Mouse (Mus musculus) ES-Bruce4 (cell line): ENCODE data around the gene Cyfip1. TPM values are rescaled to one million over a fixed set of nuclear protein-coding genes. Genes with fewer than 3 reads are reported as not detected.

Source experiments
- H3K27ac ChIP-seq: 2 replicates; pipeline ENCODE4 v1.5.1; 2012; ENCODE audit warnings: low read length, inconsistent platforms; ENCODE audit not compliant: insufficient read depth
- H3K27me3 ChIP-seq: 2 replicates; pipeline ENCODE4 v1.6.1; 2012; ENCODE audit warnings: mild to moderate bottlenecking, low read length, inconsistent platforms; ENCODE audit not compliant: control insufficient read depth, poor library complexity, insufficient read depth, severe bottlenecking
- H3K36me3 ChIP-seq: 2 replicates; pipeline ENCODE4 v1.6.1; 2012; ENCODE audit warnings: inconsistent platforms, mild to moderate bottlenecking, low read length, moderate library complexity; ENCODE audit not compliant: control insufficient read depth, poor library complexity, insufficient read depth, severe bottlenecking
- H3K4me1 ChIP-seq: one replicate; pipeline ENCODE4 v1.8.1; 2011; ENCODE audit warnings: low read length; ENCODE audit not compliant: control insufficient read depth, insufficient read depth
- H3K4me3 ChIP-seq: 2 replicates; pipeline ENCODE4 v1.5.1; 2011; ENCODE audit warnings: low read depth, mild to moderate bottlenecking, low read length
- H3K9ac ChIP-seq: 2 replicates; pipeline ENCODE4 v1.6.1; 2012; ENCODE audit warnings: low read depth, mild to moderate bottlenecking, inconsistent platforms; ENCODE audit not compliant: poor library complexity, severe bottlenecking
- H3K9me3 ChIP-seq: replicated peaks from 2 replicates; pipeline ENCODE4 v1.6.1; 2012; ENCODE audit warnings: mild to moderate bottlenecking, low read length, inconsistent platforms; ENCODE audit not compliant: control insufficient read depth, poor library complexity, insufficient read depth, severe bottlenecking
- CTCF ChIP-seq: IDR thresholded peaks from one replicate; pipeline ENCODE4 v1.8.1; 2011; ENCODE audit warnings: low read depth, low read length
- EP300 ChIP-seq: IDR thresholded peaks from 2 replicates; pipeline ENCODE4 v1.6.1; 2011; ENCODE audit warnings: low read depth, low read length; ENCODE audit not compliant: insufficient read depth
- POLR2A ChIP-seq: IDR thresholded peaks from one replicate; pipeline ENCODE4 v1.8.1; 2011; ENCODE audit warnings: low read length; ENCODE audit not compliant: insufficient read depth
- polyA plus RNA-seq: library from polyadenylated mRNA; stranded (reverse); fragments of >200 nt; gene quantifications from 2 replicates; pipeline ENCODE4 v1.2.4, GENCODE M21; 2011; ENCODE audit warnings: low read depth; ENCODE audit not compliant: missing spikeins, insufficient read depth, insufficient read length

Gene Cyfip1
- polyA plus RNA-seq, 1 experiment, result 97.9 TPM

DNA sequence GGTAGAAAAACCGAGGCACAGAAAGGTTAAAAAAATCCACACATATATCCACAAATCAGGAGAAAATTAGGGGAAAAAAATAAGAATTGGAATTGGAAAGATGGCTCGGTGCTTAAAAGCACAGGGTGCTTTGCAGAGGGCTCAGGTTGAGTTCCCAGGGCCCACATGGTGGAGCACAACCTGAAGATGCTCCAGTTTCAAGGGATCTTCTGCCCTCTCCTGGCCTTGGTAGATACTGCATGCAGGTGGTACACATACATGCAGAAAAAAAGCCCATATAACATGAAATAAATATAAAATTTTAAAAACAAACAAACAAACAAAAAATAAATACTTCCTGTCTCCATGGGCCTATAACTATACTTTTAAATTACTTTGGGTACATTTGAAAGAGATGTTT, 132.9 kb downstream of the Cyfip1 start:
- TF ChIP-seq POLR2A (no peak), CTCF (peak; percentile 30), EP300 (no peak)
- no peaks in the 10 kb centered on the region for H3K4me1 ChIP-seq

DNA sequence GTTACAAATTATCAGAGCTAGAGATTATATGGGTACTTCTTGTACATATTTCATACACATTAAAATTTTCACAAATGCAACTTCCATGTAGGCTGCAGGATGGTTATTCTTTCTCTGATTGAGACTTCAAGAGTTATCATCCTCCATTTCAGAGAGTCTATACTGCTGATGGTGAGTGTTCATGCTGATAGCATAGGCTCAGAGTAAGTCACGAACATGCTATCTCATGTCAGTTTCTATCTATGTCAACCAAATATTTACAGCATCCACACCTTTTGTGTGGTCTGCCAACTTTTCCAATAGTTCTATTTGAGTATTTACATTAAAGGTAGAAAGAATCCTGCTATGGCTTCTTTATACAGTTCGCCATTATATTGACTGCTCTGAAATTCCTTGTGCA, 140.0 kb downstream of the Cyfip1 start:
- no peaks in the 10 kb centered on the region for H3K27me3 ChIP-seq

More for the DNA sequence above, 132.9 kb downstream of the Cyfip1 start:
- H3K36me3 ChIP-seq, result no peaks in the 10 kb centered on the region
- no peak overlapping the region for H3K9ac ChIP-seq
- no peaks in the 10 kb centered on the region for H3K9me3 ChIP-seq
- H3K27me3 ChIP-seq, result no peaks in the 10 kb centered on the region
- H3K27ac ChIP-seq, result no peak overlapping the region
- no peak overlapping the region for H3K4me3 ChIP-seq

More for the DNA sequence above, 140.0 kb downstream of the Cyfip1 start:
- Histone ChIP-seq H3K9me3 (no peaks in the 10 kb centered on the region), H3K4me3 (no peak overlapping the region), H3K9ac (no peak overlapping the region), H3K36me3 (no peaks in the 10 kb centered on the region), H3K4me1 (no peaks in the 10 kb centered on the region), H3K27ac (no peak overlapping the region)
- TF ChIP-seq POLR2A, result no peak
- no peak for TF ChIP-seq CTCF
- no peak for TF ChIP-seq EP300

Other genes with a start within 250 kb of the Cyfip1 start
- not detected in 2 replicates for gene Siglech, start 73.6 kb upstream of the Cyfip1 start, polyA plus RNA-seq
- gene Tubgcp5, start 47.6 kb upstream of the Cyfip1 start, polyA plus RNA-seq, result 26.9 and 27.2 TPM in 2 replicates
- 44.9 and 47.6 TPM in 2 replicates for gene Nipa2, start 120.7 kb downstream of the Cyfip1 start, polyA plus RNA-seq
- gene Nipa1, start 178.2 kb downstream of the Cyfip1 start, polyA plus RNA-seq, result 2.3 and 3.3 TPM in 2 replicates
- gene Herc2, start 208.5 kb downstream of the Cyfip1 start, polyA plus RNA-seq, result 43.4 and 56.1 TPM in 2 replicates